Mouse (Mus musculus) common myeloid progenitor, adult 5-6 weeks (primary cell): ENCODE data around the gene Ascc3. TPM values are rescaled to one million over a fixed set of nuclear protein-coding genes. Genes with fewer than 3 reads are reported as not detected.
A peak's percentile ranks its signal among the peaks of the same experiment; 100 is the strongest.

Experiments
- ATAC-seq: replicated peaks from 2 replicates; pipeline ENCODE4 v1.8.0; 2016; ENCODE audit warnings: low read depth, mild to moderate bottlenecking, moderate TSS enrichment, inconsistent platforms; ENCODE audit not compliant: poor library complexity, severe bottlenecking
- total RNA-seq: library from RNA; stranded (forward); fragments of 200-1000, 187-1606 nt; gene quantifications from 2 replicates; pipeline ENCODE4 v1.2.3, GENCODE M21; 2017

The Ascc3 gene
- 42.3 and 53.2 TPM in 2 replicates for total RNA-seq

GRCm38 (mm10) chr10:50592355-50593293 is at the start of gene Ascc3:
Gene Ascc3, plus strand, starts transcription at chr10:50592669.
- ATAC-seq, result peak; percentile 89

GRCm38 (mm10) chr10:50584721-50585120 is 7.7 kb upstream of the Ascc3 start:
- ATAC-seq, result no peak

GRCm38 (mm10) chr10:50586556-50586955 is 5.9 kb upstream of the Ascc3 start:
- ATAC-seq, result no peak

- ATAC-seq, result no peak
These were observed 902 bp downstream of the Ascc3 start for GRCm38 (mm10) chr10:50593371-50593770.

- no peak for ATAC-seq
These were observed 2.9 kb downstream of the Ascc3 start for GRCm38 (mm10) chr10:50595340-50595739.

GRCm38 (mm10) chr10:50604919-50605318 is 12.4 kb downstream of the Ascc3 start:
- no peak for ATAC-seq

GRCm38 (mm10) chr10:50613840-50614239 is 21.4 kb downstream of the Ascc3 start:
- ATAC-seq, result no peak

- ATAC-seq, result no peak
These were observed 33.4 kb downstream of the Ascc3 start for GRCm38 (mm10) chr10:50625874-50626273.

- ATAC-seq, result no peak
These were observed 47.1 kb downstream of the Ascc3 start for GRCm38 (mm10) chr10:50639607-50640006.

- ATAC-seq, result no peak
These were observed 58.1 kb downstream of the Ascc3 start for GRCm38 (mm10) chr10:50650612-50651011.

GRCm38 (mm10) chr10:50653551-50653950 is 61.1 kb downstream of the Ascc3 start:
- ATAC-seq, result no peak

- peak; percentile 97 for ATAC-seq
These were observed 64.9 kb downstream of the Ascc3 start for GRCm38 (mm10) chr10:50657352-50657751.

GRCm38 (mm10) chr10:50671517-50671916 is 79.0 kb downstream of the Ascc3 start:
- no peak for ATAC-seq

GRCm38 (mm10) chr10:50690324-50690723 is 97.9 kb downstream of the Ascc3 start:
- ATAC-seq, result no peak

GRCm38 (mm10) chr10:50698836-50699433 is 106.5 kb downstream of the Ascc3 start:
- ATAC-seq, result peak; percentile 64; the same call in 1 of the 2 replicates

- peak; percentile 79 for ATAC-seq
These were observed 109.3 kb downstream of the Ascc3 start for GRCm38 (mm10) chr10:50701736-50702135.

GRCm38 (mm10) chr10:50702361-50702760 is 109.9 kb downstream of the Ascc3 start:
- ATAC-seq, result peak; percentile 57

- ATAC-seq, result peak; percentile 85
These were observed 111.7 kb downstream of the Ascc3 start for GRCm38 (mm10) chr10:50704202-50704601.

GRCm38 (mm10) chr10:50704898-50705297 is 112.4 kb downstream of the Ascc3 start:
- ATAC-seq, result no peak

GRCm38 (mm10) chr10:50711286-50711685 is 118.8 kb downstream of the Ascc3 start:
- no peak for ATAC-seq

- ATAC-seq, result no peak
These were observed 119.3 kb downstream of the Ascc3 start for GRCm38 (mm10) chr10:50711765-50712164.
